Mouse (Mus musculus): ENCODE results near the gene Mitf. TPM values are rescaled to one million over a fixed set of nuclear protein-coding genes. Genes with fewer than 3 reads are reported as not detected.

The Mitf gene
- polyA plus RNA-seq, 1 experiment from 2014 or later: 1.0 TPM

DNA sequence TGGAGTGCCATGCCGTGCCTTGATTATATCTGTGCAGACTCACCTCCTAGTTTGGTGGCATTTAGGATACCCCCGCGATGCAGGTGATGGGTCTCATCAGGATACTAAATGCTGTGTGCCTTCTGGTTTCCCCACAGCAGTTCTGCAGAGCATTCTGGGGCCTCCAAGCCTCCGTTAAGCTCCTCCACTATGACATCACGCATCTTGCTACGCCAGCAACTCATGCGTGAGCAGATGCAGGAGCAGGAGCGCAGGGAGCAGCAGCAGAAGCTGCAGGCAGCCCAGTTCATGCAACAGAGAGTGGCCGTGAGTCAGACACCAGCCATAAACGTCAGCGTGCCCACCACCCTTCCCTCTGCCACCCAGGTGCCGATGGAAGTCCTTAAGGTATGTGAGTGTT, 134.1 kb downstream of the Mitf start:
- DNase-seq (ENCODE audit: low spot score): no peak

DNA sequence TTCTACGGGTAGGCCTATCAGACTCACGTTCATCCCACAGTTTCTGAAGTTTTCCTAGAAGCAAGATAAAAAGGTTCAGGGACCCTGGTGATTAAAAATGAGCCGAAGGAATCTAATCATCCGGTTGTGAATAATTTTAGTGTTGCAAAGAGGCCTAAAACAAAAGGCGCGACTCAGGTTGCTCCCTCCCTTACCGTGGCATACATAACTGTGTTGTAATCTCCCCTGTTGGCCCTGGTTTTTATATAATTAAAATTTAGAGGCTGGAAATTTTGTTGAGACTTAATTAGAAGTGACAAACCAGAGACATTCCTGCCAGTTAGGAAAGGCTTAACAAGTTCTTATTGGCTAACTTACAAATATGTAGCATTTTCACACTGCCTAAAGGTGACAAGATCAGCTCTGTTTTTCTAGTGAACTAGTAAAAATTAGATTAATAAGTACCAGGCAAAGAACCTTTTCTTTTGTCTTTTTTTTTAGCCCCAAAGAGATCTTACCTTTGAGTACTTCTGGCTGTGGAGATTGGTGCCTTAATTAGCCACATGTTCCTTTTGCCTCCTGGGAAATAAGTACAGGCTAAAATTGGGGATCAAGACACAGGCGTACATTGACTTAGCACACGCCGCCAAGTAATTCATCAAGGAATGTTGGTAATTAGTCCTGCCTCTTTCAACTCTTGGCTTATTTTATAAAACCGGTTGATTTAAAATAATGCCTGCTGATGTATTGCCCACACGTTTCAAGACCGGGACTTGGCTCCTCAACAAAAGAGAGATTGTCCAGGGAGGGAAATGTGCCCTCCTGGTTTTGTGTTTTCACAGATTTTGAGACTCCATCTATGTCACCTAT, 143.4 kb downstream of the Mitf start:
- DNase-seq (ENCODE audit: low spot score): no peak

DNA sequence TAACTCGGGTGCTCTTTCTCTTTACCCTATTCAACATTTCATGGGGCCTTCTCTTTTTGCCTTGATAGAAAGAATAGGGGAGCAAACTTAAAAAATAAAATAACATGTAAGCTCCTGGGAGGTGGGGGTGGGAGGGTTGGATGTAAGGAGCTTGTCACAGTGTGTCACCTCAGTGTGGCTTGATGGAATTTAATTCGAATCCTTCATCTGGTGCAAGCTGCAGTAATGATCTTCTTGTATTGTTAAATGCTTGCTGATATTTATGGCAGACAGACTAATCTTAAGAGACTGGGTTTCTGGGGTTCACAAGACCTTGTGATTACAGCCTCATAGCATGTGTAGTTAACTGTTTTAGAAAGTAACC, 144.0 kb downstream of the Mitf start:
- no peak for DNase-seq (ENCODE audit: low spot score)

DNA sequence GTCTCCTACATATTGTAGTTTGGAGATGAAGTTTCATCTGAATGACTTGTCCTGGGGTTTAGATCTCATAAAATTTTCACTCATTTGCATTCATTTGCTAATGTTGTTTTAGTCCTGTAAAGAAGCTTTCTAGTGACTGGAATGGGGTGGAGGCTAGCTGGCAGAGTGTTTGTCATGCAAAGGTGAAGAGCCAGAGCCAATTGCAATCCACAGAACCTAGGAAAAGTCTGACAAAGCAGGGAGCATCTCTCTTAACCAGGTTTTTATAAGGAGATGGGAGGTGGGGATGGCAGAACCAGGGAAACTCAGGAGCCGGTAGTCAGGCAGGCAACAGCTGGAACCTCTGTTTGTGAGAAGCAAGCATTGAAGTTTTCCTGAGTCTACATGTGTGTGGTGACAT, 144.9 kb downstream of the Mitf start:
- no peak for DNase-seq (ENCODE audit: low spot score)

DNA sequence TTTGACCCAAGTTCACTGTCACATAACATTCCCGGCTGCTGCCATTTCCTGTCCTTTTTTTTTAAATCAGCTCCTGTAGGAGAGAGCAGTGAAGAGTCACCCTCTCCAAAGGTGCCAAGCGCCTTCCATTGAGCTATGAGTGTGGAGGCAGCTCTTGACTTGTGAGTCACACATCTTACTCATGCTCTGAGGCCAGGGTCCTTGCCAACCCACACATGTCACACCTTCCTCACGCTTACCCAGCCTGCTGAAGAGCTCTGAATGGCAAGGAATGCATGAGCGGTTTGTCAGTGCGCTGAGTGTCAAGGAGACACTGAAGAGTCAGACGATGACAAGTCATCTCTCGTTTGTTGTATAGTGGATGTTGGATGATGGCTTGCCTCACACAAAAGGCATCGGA, 146.0 kb downstream of the Mitf start:
- no peak for DNase-seq (ENCODE audit: low spot score)

DNA sequence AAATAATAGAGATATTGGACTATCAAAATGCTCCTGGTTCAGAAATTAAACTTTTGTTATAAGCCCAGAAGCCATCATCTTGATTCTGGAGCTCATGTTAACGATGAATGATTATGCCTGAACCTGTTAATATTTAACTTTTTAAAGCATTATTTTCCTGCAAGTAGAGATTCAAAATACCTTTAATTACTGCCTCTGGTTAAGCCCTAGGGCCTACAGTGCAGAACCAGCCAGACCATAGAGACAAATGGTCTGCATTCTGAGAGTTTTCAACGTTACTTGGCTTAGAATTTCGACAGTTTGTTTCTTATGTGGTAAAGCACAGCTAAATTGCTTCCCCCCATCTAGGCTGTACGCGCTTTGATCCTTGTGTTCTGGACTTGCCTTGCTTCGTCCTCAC, 149.3 kb downstream of the Mitf start:
- DNase-seq (ENCODE audit: low spot score): no peak

DNA sequence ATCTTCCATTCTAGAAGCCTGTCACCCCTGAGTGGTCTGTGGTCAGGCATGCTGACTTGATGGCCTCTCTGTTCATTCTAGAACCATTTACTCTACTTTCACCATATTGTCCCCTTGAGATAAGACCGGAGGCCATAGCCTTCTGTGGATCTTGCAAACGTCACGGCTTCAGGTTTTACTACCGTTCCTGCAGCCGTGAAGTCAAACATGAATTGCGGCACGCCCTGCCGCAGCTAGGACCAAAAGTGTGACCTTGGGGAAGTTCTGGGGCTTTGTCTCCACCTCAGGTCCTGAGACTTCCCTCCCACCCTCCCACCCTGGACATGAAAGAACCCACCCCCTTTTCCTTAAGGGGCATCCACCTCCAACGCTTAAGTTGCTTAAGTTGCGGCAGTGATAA, 149.8 kb downstream of the Mitf start:
- no peak for DNase-seq (ENCODE audit: low spot score)

DNA sequence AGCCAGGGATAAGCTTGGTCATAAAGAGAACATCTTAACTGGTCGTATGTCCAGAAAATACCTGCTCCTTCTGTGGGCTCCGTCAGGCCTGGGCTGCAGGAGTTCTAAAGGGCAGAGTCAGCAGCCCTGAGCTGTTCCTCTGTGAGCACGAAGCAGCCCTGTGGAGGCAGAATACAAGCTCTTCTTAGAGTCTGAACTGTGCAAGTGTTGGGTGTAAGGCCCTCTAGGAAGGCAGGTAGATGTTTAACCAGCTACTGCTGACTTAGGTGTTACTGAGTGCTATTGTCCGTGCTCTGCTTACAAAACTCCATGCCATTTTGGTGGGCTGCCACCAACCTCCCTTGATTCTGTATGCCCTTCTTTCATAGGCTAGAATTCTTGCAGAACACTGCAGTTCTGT, 151.4 kb downstream of the Mitf start:
- no peak for DNase-seq (ENCODE audit: low spot score)

DNA sequence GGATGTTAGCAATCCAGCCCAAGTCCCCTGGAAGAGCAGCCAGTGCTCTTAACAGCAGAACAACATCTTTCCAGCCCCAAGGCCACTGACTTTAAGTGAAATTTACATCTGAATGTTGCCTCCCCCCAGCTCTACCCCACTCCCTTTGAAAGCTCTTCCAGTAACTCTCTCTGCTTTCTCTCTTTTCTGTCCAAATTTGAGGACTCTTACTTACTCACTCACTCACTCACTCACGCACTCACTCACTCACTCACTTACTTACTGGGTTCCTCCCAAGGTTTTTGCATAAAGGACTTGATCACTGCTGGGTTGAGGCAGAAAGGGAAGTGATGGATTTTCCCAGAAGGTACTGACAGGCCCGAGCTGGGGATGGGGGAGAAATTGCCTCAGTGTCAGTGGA, 154.9 kb downstream of the Mitf start:
- no peak for DNase-seq (ENCODE audit: low spot score)

DNA sequence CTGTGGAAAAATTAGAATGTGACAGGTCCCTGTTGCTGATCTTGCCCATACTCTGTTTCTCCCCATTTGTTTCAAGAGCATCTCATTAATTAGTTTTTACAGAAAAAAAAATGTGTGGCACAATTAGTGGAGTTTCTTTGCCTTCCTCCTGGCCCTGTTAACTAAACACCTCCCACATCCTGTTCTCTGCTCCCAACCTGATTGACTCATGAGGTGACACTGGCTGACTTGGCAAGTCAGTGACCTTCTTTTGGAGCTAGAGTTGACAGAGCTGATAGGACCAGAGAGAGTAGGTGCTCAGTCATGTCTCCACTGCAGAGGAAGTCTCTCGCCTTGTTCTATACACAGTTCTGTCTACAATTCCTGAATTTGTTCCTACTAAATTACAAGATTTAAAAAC, 155.5 kb downstream of the Mitf start:
- peak; percentile 17 for DNase-seq (ENCODE audit: low spot score)

DNA sequence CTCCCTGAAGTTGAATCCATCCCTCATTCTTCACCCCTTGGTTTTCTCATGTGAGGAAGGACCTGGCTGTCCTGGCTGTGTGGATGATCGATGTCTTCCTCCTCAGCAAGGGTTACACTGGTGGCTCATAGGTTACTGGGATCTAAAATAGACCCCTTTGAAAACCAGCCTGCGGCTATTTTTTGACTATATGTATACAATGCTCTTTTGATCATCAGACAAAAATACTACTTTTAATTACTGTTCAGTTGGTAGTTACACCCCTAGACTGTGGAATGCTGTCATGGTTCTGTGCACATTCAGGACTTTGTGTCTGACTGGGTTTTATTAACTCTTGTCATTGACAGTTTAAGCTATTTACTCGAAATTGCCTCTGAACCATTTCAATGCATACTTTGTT, 157.9 kb downstream of the Mitf start:
- DNase-seq (ENCODE audit: low spot score): no peak

DNA sequence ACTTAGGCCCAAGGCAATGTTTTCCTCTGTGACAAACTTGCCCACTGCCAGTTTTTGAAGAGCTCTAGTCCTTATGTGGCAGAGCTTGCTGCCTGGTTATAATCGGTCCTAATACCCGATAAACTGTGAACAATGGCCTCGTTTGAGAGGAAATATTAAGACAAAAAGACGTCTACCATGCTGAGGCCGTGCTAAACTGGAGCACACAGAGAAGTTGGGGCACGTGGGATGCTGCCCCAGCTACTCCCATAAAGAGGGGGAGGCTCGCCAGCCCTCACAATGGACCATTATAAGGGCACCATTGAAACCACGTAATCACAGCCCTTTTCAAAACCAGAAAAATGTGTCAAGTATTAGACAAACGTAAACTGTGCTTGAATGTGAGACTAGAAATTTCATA, 174.8 kb downstream of the Mitf start:
- no peak for DNase-seq (ENCODE audit: low spot score)

DNA sequence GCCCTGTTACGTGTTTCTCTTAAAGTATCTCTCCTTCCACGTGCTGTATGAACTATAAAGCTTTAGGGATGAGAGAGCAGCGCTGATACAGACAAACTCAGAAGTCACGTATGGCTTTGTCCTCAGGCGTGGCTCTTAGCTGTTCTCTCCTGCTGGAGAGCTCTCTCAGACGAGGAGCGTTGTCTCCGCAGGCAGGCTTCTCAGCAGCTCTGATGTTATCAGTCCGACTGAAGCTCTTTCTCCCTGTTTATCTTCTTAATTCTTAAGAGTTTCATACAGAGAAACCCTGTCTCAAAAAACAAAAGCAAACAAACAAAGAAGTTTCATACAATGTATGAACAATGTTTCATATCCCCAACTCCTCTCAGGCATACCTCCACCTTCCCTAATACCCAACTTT, 178.8 kb downstream of the Mitf start:
- DNase-seq (ENCODE audit: low spot score): no peak

DNA sequence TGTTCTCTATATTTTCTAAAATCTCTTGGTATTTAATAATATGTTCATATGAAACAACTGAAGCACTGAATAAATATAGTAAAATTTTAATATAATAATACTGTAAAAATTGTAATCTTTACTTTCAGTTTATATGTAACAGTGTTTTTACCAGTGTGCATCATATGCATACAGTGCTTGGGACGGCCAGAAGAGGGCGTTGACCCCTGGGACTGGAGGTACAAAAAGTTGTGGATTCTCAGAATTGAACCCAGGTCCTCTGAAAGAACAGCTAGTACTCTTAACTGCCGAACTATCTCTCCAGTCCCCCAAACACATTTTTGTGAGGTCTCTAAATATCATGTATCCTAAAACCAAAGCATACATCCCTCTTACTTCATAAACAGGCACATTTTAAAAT, 179.6 kb downstream of the Mitf start:
- no peak for DNase-seq (ENCODE audit: low spot score)

DNA sequence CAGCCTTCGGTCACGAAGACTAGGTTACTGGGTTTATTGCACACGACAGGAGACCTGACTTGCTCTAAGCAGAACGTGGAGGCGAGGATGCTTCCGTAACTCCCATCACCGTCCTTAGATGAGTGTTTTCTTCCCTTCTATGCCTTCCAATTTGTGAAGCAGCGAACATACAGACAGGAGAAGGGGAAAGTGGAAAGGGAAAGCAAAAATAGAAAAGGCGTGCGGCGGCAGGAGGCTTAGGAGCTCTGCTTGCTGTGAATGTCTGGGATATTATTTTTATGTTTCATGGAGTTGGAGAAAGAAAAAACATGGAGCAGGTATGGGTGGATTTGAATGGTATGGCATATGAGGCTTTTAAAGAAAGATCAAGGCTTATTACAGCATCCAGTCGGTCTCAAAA, 186.7 kb downstream of the Mitf start:
- DNase-seq (ENCODE audit: low spot score): no peak

DNA sequence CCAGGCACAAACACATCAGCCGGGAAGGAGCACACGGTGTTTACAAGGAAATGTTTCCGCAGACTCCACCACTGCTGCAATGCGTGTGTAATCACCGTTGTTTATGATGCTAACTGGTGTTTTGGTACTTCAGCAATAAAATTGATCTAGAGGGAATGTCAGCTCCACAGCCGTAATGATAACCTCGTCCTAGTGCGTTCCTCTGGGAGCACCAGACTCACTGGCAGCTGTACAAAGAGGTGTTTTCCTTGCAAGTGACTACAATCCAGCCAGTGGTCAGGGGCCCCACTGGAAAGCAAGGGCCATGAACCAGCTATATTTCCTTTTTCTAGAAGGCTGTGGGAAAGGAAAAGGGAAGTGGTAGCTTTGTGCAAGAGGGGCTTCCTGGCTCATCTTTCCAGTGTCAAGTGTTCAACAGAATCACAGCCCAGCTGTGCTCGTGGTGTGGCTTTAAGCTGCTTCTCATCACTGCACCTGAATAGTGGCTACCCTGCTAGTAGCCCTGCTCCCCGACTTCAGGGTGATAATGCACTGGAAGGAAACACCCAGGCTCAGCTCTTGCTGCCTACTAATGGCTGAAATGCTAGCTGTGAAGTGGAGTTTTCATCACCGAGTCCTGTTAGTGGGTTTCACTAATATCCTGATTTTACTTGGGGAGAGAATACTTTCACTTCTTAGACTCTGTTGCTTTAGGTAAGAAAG, 188.9 kb downstream of the Mitf start:
- peak; percentile 11 for DNase-seq (ENCODE audit: low spot score)

DNA sequence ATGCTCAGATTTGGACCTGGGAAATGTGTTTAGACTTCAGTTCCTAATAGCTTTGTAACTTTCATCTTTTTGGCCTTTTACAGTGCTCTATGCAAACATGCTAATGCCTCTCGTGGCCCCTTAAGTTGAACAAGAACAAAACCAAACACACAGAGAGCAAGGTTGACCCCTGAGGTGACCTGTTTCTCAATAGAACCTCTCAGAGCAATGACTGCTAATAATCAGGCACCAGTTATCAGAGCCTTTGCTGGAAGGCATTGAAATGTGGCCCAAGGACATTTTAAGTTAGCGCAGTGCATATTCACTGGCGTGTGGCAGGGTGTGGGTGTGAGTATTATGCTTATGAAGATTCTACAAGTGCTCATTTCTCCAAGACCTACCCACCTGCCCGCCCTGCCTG, 194.7 kb downstream of the Mitf start:
- no peak for DNase-seq (ENCODE audit: low spot score)

DNA sequence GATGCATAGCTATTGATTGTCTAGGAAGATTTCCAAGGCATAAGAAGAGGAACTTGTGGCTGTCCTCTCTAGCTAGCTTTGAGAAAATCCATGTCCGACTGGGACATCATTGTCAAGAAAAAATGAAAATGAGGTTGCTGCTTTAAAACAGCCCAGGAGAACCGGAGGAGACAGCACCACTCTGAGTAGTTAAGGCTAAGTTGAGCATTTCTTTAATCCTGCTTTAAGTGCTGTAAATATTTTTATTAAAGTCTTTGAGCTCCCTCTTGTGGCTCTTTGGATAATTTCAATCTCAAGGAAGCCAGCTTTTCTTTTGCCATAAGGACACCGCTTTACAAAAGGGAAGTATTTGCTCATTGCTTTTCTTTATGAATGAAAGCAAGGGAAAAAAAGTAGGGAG, 196.3 kb downstream of the Mitf start:
- peak; percentile 60 for DNase-seq (ENCODE audit: low spot score)

DNA sequence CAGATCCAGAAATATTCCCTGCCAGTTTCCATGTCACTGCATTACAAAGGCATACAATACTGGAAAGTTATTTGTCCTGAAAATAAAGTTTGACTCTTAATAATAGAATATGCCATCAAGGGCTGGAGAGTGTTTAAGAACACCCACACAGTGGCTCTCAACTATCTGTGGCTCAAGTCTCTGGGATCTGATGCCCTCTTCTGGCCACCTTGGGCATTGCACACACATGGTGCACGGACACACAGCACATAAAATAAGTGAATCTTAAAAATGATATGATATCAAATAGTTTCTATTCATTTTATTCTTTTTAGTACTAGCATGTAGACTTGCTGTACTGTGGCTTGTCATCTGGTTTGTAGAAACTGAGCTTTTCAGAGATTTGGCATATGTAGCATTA, 198.7 kb downstream of the Mitf start:
- peak; percentile 21 for DNase-seq (ENCODE audit: low spot score)

DNA sequence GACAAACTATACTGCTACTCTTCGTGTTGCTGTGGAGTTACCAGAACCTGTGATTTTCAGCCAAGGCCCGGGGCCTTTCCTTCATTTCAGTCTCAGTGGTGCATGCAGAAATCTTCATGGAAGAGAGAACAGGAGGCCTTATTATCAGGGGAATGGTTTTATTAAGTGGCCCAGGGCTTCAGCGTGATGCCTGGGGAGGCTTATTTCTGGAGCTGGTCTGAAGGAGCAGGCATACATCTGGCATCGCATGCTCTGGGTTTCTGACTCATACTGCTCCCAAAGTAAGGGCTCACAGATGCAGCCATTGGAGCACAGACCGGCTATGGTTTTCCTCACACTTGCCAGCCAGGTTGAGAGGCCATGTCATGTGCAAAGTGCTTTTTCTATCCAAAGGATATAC, 208.2 kb downstream of the Mitf start:
- DNase-seq (ENCODE audit: low spot score): no peak

DNA sequence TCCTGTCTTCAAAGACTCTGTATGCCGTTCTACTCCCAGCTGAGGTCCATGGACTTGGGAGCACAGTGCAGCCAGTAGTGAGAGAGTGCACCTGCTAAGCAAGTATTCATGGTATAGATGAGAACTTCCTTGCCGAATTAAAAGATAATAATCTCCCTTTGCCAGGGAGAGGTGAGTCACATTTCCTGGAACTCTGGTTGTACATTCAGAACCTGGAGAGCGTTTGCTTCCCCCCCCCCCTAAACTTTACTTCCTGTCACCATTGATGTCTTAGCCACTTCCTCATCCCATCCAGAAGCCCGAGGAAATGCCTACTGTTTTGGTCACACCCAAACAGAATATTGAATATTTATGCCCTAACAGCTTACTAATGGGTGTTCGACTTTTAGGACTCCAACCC, 209.0 kb downstream of the Mitf start:
- peak; percentile 4 for DNase-seq (ENCODE audit: low spot score)

DNA sequence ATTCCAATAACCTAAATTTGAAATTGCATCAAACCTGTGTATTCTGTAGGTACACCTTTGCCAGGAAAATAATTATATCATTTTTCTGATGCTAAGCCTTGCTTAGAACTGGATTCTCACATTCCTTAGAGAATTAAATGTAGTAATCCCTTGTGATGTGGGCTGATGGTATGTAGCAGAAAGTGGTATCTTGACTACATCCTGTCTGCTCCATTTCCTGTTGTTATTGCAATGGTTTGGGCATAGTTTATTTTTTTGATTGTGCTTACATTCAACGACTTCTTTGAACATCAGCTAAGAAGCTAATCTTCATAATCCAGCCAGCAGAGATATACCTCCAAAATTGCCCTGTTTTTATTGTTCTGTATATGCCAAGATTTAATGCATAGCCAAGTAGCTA, 217.0 kb downstream of the Mitf start:
- no peak for DNase-seq (ENCODE audit: low spot score)

DNA sequence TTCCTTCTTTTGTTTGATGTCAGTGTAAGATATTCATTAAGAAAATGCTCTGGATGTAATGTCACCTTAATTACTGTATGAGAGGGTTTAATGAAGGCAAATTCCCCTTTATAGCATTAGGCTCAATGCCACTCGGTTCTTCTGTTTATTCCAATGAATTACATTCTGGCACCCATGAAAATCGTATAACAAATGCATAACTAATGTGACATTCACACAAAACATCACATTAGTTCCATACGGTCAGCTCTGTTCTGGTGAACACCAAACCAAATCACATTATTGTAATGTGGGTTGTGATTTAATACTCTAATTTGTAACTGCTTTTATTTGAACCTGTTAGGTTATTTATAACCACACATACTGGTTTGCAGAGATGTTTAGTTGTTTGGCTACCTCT, 231.7 kb downstream of the Mitf start:
- no peak for DNase-seq (ENCODE audit: low spot score)
